9 mouse cellular contexts compared by ENCODE assay signal in genomic region chr6:129088161-129088560, GRCm38 (mm10). TPM values are rescaled to one million over a fixed set of nuclear protein-coding genes. Genes with fewer than 3 reads are reported as not detected.
DNase-seq lines count a peak whose midpoint lies in the region; ATAC-seq lines count a peak whose summit lies in the region.
"Had no signal": no experiment of that assay in that cellular context is flagged by ENCODE, and none has a peak within 500 bp of the region (broad histone marks: within the 10 kb centered on the region; RNA-seq: fewer than 3 reads in every experiment).

No protein-coding gene starts in this region.

- DNase-seq in adrenal gland, postnatal 14 days, result peak; percentile 30
- DNase-seq in adrenal gland, adult 2 months, result no peak
- peak; percentile 6 to 15 for DNase-seq in left cerebral cortex, adult 18-20 months (ENCODE audit: low spot score in 2 of 2)
- no peak for DNase-seq in left cerebral cortex, adult 11 months (ENCODE audit: low spot score)
- peak; percentile 47 for DNase-seq in c-Kit-positive CD71-positive TER-119-negative erythroid progenitor cells, embryonic 14.5 days (ENCODE audit: low read depth)
- peak; percentile 19 to 36 for DNase-seq in natural killer cell, adult 2 months (ENCODE audit: low spot score in 2 of 2)
- DNase-seq in frontal cortex, postnatal 10 days (ENCODE audit: low spot score in 2 of 2), result no peak

- ATAC-seq in granulocyte monocyte progenitor cell, adult 5-6 weeks (replicated peaks; ENCODE audit: poor library complexity, severe bottlenecking), result no peak

RNA-seq across cellular contexts. Expression of gene Clec2e, which starts 12.6 kb away (rescaled TPM):
- not detected in 2 replicates for total RNA-seq in adrenal gland, postnatal 14 days (2021)
- total RNA-seq in adrenal gland, adult 2 months (2021), result not detected
- polyA plus RNA-seq in adrenal gland, adult 2 months (2012; rRNA removed), result not detected in 2 replicates
- not detected for total RNA-seq in left cerebral cortex, adult 18-20 months (2021)
- total RNA-seq in granulocyte monocyte progenitor cell, adult 5-6 weeks (2014; fragmentation: Nextera tagmentation), result not detected in 2 replicates
- not detected in 2 replicates for total RNA-seq in granulocyte monocyte progenitor cell, adult 5-6 weeks (2017)
- polyA plus RNA-seq: hindbrain, embryonic 11.5 days had no signal

RNA-seq across cellular contexts. Expression of gene Klrb1f, which starts 42.5 kb away (rescaled TPM):
- total RNA-seq in adrenal gland, postnatal 14 days (2021), result not detected in 2 replicates
- total RNA-seq in adrenal gland, adult 2 months (2021), result under 1 TPM in 1 of 2 experiments, not detected in 1; 0.17 TPM
- not detected in 2 replicates for polyA plus RNA-seq in adrenal gland, adult 2 months (2012; rRNA removed)
- total RNA-seq in left cerebral cortex, adult 18-20 months (2021), result not detected
- 35.0 and 39.6 TPM in 2 replicates for total RNA-seq in granulocyte monocyte progenitor cell, adult 5-6 weeks (2014; fragmentation: Nextera tagmentation)
- total RNA-seq in granulocyte monocyte progenitor cell, adult 5-6 weeks (2017), result 27.7 and 43.2 TPM in 2 replicates
- polyA plus RNA-seq: hindbrain, embryonic 11.5 days had no signal

Comparison
In these comparisons a context has a peak if more than half of its experiments do, and no peak if none do; other contexts are left out.
1. DNase-seq: peak in adrenal gland, postnatal 14 days (single experiment), left cerebral cortex, adult 18-20 months (2 of 2), c-Kit-positive CD71-positive TER-119-negative erythroid progenitor cells, embryonic 14.5 days (single experiment) and natural killer cell, adult 2 months (2 of 2); none in adrenal gland, adult 2 months (single experiment), left cerebral cortex, adult 11 months (single experiment) and frontal cortex, postnatal 10 days (0 of 2).
2. RNA of gene Klrb1f, which starts 42.5 kb away (total RNA-seq): 27.7 to 43.2 TPM in granulocyte monocyte progenitor cell, adult 5-6 weeks; 0.17 TPM in adrenal gland, adult 2 months, not detected in adrenal gland, postnatal 14 days and not detected in left cerebral cortex, adult 18-20 months; every median in the first group is over 10 times any median in the second.